Mouse (Mus musculus) hindbrain, embryonic 14.5 days (tissue): Measurements from ENCODE around the gene Cadps2. TPM values are rescaled to one million over a fixed set of nuclear protein-coding genes. Genes with fewer than 3 reads are reported as not detected.

ENCODE experiments used
- ATAC-seq: fragments of 200-750 bp; cut with Nextera tagmentation; 2 replicates; pipeline ENCODE4 v1.8.0; 2017; ENCODE audit warnings: moderate number of reproducible peaks, mild to moderate bottlenecking, moderate TSS enrichment, moderate library complexity; ENCODE audit not compliant: low FRiP score
- DNase-seq: peaks from one replicate; pipeline ENCODE4 v3.0.0-alpha.2; 2015; ENCODE audit warnings: low spot score
- H3K27ac ChIP-seq: fragments of 300-500 bp; sonication (generic); 2 replicates; pipeline ENCODE4 v1.5.1; 2014; ENCODE audit warnings: mild to moderate bottlenecking, moderate library complexity
- H3K27me3 ChIP-seq: fragments of 300-500 bp; sonication (generic); 2 replicates; pipeline ENCODE4 v1.6.1; 2014; ENCODE audit warnings: mild to moderate bottlenecking, low read length, mixed read lengths; ENCODE audit not compliant: control insufficient read depth, insufficient read depth
- H3K36me3 ChIP-seq: fragments of 300-500 bp; sonication (generic); replicated peaks from 2 replicates; pipeline ENCODE4 v1.6.1; 2014; ENCODE audit not compliant: control insufficient read depth, insufficient read depth
- H3K4me1 ChIP-seq: fragments of 300-500 bp; sonication (generic); replicated peaks from 2 replicates; pipeline ENCODE4 v1.6.1; 2014; ENCODE audit warnings: antibody characterized with exemption, low read length, mixed read lengths; ENCODE audit not compliant: control insufficient read depth, insufficient read depth
- H3K4me2 ChIP-seq: fragments of 300-500 bp; sonication (generic); replicated peaks from 2 replicates; pipeline ENCODE4 v1.6.1; 2014; ENCODE audit warnings: mild to moderate bottlenecking, moderate library complexity
- H3K4me3 ChIP-seq: fragments of 300-500 bp; sonication (generic); replicated peaks from 2 replicates; pipeline ENCODE4 v1.5.1; 2014; ENCODE audit warnings: mild to moderate bottlenecking, low read length
- H3K9ac ChIP-seq: fragments of 300-500 bp; sonication (generic); 2 replicates; pipeline ENCODE4 v1.6.1; 2014
- H3K9me3 ChIP-seq: fragments of 300-500 bp; sonication (generic); 2 replicates; pipeline ENCODE4 v1.6.1; 2016; ENCODE audit warnings: low read length; ENCODE audit not compliant: control insufficient read depth
- WGBS: fragments of 180-500 bp; shearing (Covaris S2); extraction: QIAGEN DNeasy Blood & Tissue Kit; methylation state at CpG from one replicate; pipeline ENCODE4 v1.1.7; 2014; 5-methylcytosine and 5-hydroxymethylcytosine counted together
- polyA plus RNA-seq: library from polyadenylated mRNA; unstranded; fragments of >200 nt; fragmentation: Nextera tagmentation; extraction: Ambion mirVana; gene quantifications from 2 replicates; pipeline ENCODE4 v1.2.1, GENCODE M21; 2014

The Cadps2 gene
- polyA plus RNA-seq, 1 experiment from 2014 or later: 12.6 TPM

DNA sequence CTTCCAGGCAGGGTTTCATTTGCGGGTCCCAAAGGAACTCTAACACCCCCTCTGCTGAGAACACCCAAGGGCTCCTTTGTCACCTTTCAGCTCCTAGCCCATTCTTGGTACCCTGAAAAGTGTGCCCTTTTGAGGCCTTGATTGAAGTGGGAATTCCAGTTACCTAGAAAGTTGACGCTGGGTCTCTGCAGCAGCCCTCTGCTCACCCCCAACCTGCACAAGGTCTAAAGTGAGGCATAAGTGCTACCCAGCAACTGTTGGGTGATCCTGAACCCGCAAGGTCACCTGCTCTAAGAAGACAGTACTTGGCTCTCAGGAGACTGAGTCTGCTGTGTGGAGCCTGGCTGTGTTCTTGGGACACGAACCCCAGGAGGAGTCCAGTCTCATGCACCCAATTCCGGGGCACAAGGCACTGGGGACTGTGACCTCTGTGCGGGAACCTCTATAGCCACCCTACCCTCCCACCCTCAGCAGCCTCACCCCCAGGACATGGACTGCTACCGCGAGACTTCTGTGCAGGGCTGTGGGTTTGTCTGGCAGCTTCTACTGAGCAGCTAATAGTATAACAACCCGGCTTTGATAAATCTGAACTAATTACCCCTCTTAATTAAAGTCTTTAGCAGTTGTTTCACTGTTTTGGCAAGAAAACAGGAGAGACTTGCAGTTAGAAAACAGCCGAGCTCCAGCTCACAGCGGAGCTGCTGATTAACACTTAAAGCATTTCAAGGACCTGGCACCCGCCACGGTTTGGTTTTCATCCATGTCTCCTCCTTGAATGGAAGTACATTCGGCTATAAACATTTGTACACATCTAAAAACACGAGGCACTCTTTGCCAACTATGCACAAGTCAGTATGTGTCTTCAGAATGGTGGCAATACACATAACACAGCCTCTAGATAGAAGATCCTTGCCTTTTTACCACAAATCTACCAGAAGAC lies 595.1 kb downstream of the Cadps2 start:
- H3K4me2 ChIP-seq: no peak overlapping the region
- WGBS: 3% methylated on average over 15 of the region's 15 CpGs
- H3K27me3 ChIP-seq: peaks cover 90% of the 10 kb centered on the region
- no peak overlapping the region for H3K27ac ChIP-seq
- no peak for DNase-seq
- no peak overlapping the region for H3K4me3 ChIP-seq
- H3K9me3 ChIP-seq: 0 out of 2 replicates have a peak, but pooled peaks cover 4% of the 10 kb centered on the region
- H3K36me3 ChIP-seq: no peaks in the 10 kb centered on the region
- H3K4me1 ChIP-seq: no peaks in the 10 kb centered on the region; the same call in 1 of the 2 replicates
- no peak overlapping the region for H3K9ac ChIP-seq
- ATAC-seq: peak; percentile 51

Other genes with a start within 250 kb of the Cadps2 start
- 0.16 TPM in 1 of 2 replicates, not detected in the other for gene Rnf133, start 189.1 kb downstream of the Cadps2 start, polyA plus RNA-seq
- gene Rnf148, start 184.3 kb downstream of the Cadps2 start, polyA plus RNA-seq: 0.22 TPM in 1 of 2 replicates, not detected in the other
- gene Tas2r118, start 130.6 kb upstream of the Cadps2 start, polyA plus RNA-seq: not detected in 2 replicates